Mouse (Mus musculus) CD4-positive, CD25-positive, alpha-beta regulatory T cell, adult 2 months (primary cell): ENCODE results near the gene Cux2.
A peak's percentile ranks its signal among the peaks of the same experiment; 100 is the strongest.

Experiments
- DNase-seq: peaks from one replicate; pipeline ENCODE4 v3.0.0-alpha.2; 2012; ENCODE audit warnings: low read depth, low spot score

The Cux2 gene

GRCm38 (mm10) chr5:121837441-121838340, 212.2 kb downstream of the Cux2 start, which contains the start of gene Sh2b3:
Sh2b3 (minus strand) TSS chr5:121837646.
- peak; percentile 79 for DNase-seq

- peak; percentile 98 for DNase-seq
These were observed 213.0 kb downstream of the Cux2 start for GRCm38 (mm10) chr5:121836692-121837415.

GRCm38 (mm10) chr5:121835949-121836691, 213.8 kb downstream of the Cux2 start:
- DNase-seq = no peak

GRCm38 (mm10) chr5:121834991-121835747, 214.7 kb downstream of the Cux2 start:
- DNase-seq = peak; percentile 35

GRCm38 (mm10) chr5:121834241-121834606, 215.7 kb downstream of the Cux2 start:
- no peak for DNase-seq

- peak; percentile 53 for DNase-seq
These were observed 216.2 kb downstream of the Cux2 start for GRCm38 (mm10) chr5:121833572-121834240.

- no peak for DNase-seq
These were observed 216.7 kb downstream of the Cux2 start for GRCm38 (mm10) chr5:121833159-121833558.

GRCm38 (mm10) chr5:121832376-121833155, 217.3 kb downstream of the Cux2 start:
- DNase-seq = no peak

- DNase-seq = no peak
These were observed 218.8 kb downstream of the Cux2 start for GRCm38 (mm10) chr5:121831002-121831601.

- DNase-seq = no peak
These were observed 221.1 kb downstream of the Cux2 start for GRCm38 (mm10) chr5:121828491-121829432.

GRCm38 (mm10) chr5:121827876-121828275, 222.0 kb downstream of the Cux2 start:
- no peak for DNase-seq

- no peak for DNase-seq
These were observed 224.3 kb downstream of the Cux2 start for GRCm38 (mm10) chr5:121825606-121826005.

GRCm38 (mm10) chr5:121824121-121824520, 225.8 kb downstream of the Cux2 start:
- DNase-seq = no peak

- no peak for DNase-seq
These were observed 226.2 kb downstream of the Cux2 start for GRCm38 (mm10) chr5:121823668-121824067.

GRCm38 (mm10) chr5:121822786-121823505, 227.0 kb downstream of the Cux2 start:
- no peak for DNase-seq

GRCm38 (mm10) chr5:121821552-121821951, 228.3 kb downstream of the Cux2 start:
- no peak for DNase-seq

- DNase-seq = no peak
These were observed 228.8 kb downstream of the Cux2 start for GRCm38 (mm10) chr5:121821116-121821515.

- DNase-seq = no peak
These were observed 229.2 kb downstream of the Cux2 start for GRCm38 (mm10) chr5:121820657-121821056.
